Mouse (Mus musculus) cortical plate, adult 2 months (tissue): ENCODE results near the gene Ube2v1.

Experiments
- CTCF ChIP-seq: fragments of 200-500 bp; IDR thresholded peaks from 2 replicates; pipeline ENCODE4 v1.5.1; 2011; ENCODE audit warnings: mild to moderate bottlenecking, control low read depth, low read length; ENCODE audit not compliant: insufficient read depth; ENCODE audit errors: extremely low read depth
- POLR2A ChIP-seq: fragments of 200-500 bp; IDR thresholded peaks from 2 replicates; pipeline ENCODE4 v1.6.1; 2011; ENCODE audit warnings: mild to moderate bottlenecking, low read length, control low read depth; ENCODE audit not compliant: insufficient read depth; ENCODE audit errors: extremely low read depth

DNA sequence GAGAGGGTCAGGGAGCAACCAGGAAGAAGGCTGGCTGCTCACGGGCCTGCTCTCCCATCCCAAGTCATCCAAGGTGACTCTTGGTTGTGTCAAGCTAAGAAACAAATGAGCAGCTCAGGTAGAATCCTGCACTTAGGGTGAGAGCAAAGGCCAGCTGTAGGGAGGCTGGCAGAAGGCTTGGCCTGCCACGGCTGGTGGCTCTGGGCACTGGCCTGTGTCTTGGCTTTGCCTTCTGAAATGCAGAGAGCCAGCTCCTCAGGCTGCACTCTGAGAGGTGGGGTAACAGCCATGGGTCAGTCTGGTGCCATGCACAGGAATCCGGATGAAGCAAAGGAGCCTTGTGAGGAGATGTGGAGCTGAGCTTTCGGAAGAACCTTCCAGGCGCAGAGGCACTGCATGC is 36.5 kb upstream of the Ube2v1 start:
- TF ChIP-seq CTCF = no peak
- no peak for TF ChIP-seq POLR2A
